Mouse (Mus musculus) thymus, postnatal 0 days (tissue): ENCODE measurements around the gene Chd6. TPM values are rescaled to one million over a fixed set of nuclear protein-coding genes. Genes with fewer than 3 reads are reported as not detected.

Experiments used
- DNase-seq: peaks from one replicate; pipeline ENCODE4 v3.0.0-alpha.2; 2015; ENCODE audit warnings: low spot score
- polyA plus RNA-seq: library from polyadenylated mRNA; unstranded; fragments of >200 nt; fragmentation: Nextera tagmentation; extraction: Ambion mirVana; gene quantifications from 2 replicates; pipeline ENCODE4 v1.2.1, GENCODE M21; 2015

Chd6 gene
- polyA plus RNA-seq, 1 experiment from 2014 or later = 37.3 TPM

GRCm38 (mm10) chr2:160934451-160934850, 174.4 kb downstream of the Chd6 start:
- no peak for DNase-seq

GRCm38 (mm10) chr2:160933890-160934289, 175.0 kb downstream of the Chd6 start:
- DNase-seq = no peak

- DNase-seq = no peak
Observed at GRCm38 (mm10) chr2:160932981-160933380, 175.9 kb downstream of the Chd6 start.

- DNase-seq = no peak
Observed at GRCm38 (mm10) chr2:160932325-160932724, 176.6 kb downstream of the Chd6 start.

- no peak for DNase-seq
Observed at GRCm38 (mm10) chr2:160931378-160931777, 177.5 kb downstream of the Chd6 start.

- DNase-seq = no peak
Observed at GRCm38 (mm10) chr2:160925203-160925602, 183.7 kb downstream of the Chd6 start.

GRCm38 (mm10) chr2:160921285-160921684, 187.6 kb downstream of the Chd6 start:
- DNase-seq = no peak

GRCm38 (mm10) chr2:160918930-160919215, 190.0 kb downstream of the Chd6 start:
- no peak for DNase-seq

GRCm38 (mm10) chr2:160918154-160918929, 190.5 kb downstream of the Chd6 start:
- no peak for DNase-seq

- no peak for DNase-seq
Observed at GRCm38 (mm10) chr2:160917313-160917712, 191.6 kb downstream of the Chd6 start.

GRCm38 (mm10) chr2:160916714-160917113, 192.2 kb downstream of the Chd6 start:
- no peak for DNase-seq

GRCm38 (mm10) chr2:160915821-160916610, 192.9 kb downstream of the Chd6 start:
- DNase-seq = no peak

- no peak for DNase-seq
Observed at GRCm38 (mm10) chr2:160914656-160915055, 194.2 kb downstream of the Chd6 start.

- no peak for DNase-seq
Observed at GRCm38 (mm10) chr2:160912231-160912671, 196.6 kb downstream of the Chd6 start, which contains the start of gene Emilin3. TSS of gene Emilin3 (minus strand) at chr2:160912328.

- no peak for DNase-seq
Observed at GRCm38 (mm10) chr2:160911558-160912201, 197.2 kb downstream of the Chd6 start.

GRCm38 (mm10) chr2:160910633-160911032, 198.2 kb downstream of the Chd6 start:
- no peak for DNase-seq

GRCm38 (mm10) chr2:160908607-160909006, 200.3 kb downstream of the Chd6 start:
- no peak for DNase-seq

- DNase-seq = no peak
Observed at GRCm38 (mm10) chr2:160906101-160906500, 202.8 kb downstream of the Chd6 start.

- no peak for DNase-seq
Observed at GRCm38 (mm10) chr2:160905301-160905700, 203.6 kb downstream of the Chd6 start.

GRCm38 (mm10) chr2:160901656-160902412, 207.0 kb downstream of the Chd6 start:
- DNase-seq = no peak
